Mouse (Mus musculus) ES-CJ7 (cell line): ENCODE data around the gene Ptpn11.

Experiments
- DNase-seq: peaks from one replicate; pipeline ENCODE4 v3.0.0; 2011; ENCODE audit warnings: low read depth, low spot score

Ptpn11 gene

GRCm38 (mm10) chr5:121087733-121088132 is 103.5 kb downstream of the Ptpn11 start:
- no peak for DNase-seq

GRCm38 (mm10) chr5:121082605-121083004 is 108.6 kb downstream of the Ptpn11 start:
- no peak for DNase-seq

GRCm38 (mm10) chr5:121081754-121082153 is 109.4 kb downstream of the Ptpn11 start:
- DNase-seq = peak; percentile 32
